Mouse (Mus musculus) spleen, postnatal 10 days (tissue): ENCODE measurements around the gene Pak6.

Experiments used
- DNase-seq, 2 experiments: peaks; one replicate each; pipeline ENCODE4 v3.0.0; 2021 to 2022; ENCODE audit warnings: low spot score in 2 of 2

Pak6 gene

DNA sequence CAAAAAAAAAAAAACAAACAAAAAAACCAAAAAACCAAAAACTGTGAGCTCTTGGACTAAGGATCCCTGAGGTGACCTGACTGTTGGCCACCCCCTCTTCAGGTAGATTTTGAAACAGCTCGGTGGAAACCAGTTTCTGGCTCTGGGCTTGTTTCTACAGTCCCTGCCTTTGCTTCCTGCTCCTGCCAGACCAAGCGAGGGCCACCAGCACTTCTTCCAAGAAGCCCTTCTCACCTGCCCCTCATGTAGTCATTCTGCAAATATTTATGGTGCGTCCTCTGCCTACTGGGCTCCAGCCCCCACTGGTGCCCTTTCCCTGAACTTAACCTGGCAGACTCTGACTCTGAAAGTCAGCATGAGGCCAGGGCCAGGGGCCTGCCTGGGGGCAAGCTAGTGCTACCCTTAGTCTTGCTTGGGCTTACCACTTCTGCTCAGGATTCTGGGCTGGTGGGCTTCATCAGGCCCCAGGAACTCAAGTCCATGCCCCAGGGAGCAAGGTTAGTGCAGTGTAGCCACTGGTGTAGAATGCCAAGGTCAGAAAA lies 1.9 kb downstream of the Pak6 start:
- DNase-seq: no peak

GRCm38 (mm10) chr2:118665616-118666015 lies 2.5 kb downstream of the Pak6 start:
- DNase-seq: no peak

- DNase-seq: no peak
Measured at GRCm38 (mm10) chr2:118667181-118667580, 4.1 kb downstream of the Pak6 start.

DNA sequence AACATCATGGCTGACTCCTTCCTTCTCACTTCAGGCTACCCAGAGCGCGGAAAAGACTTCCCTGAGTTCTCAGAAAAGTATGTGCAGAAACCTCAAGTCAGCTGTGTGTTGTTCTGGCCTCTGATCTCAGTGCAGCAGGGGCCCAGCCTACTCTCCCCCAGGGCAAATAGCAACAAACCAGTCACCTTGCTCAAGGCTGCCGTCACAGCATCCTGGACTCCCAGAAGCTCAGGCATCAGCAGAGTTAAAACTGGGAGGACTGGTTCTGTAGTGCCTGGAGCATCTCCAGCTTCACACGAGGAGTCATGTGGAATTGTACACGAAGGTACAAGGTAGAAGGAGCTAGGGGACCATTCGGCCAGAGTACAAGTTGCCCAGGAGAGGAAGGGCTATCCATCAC lies 6.1 kb downstream of the Pak6 start:
- no peak for DNase-seq

DNA sequence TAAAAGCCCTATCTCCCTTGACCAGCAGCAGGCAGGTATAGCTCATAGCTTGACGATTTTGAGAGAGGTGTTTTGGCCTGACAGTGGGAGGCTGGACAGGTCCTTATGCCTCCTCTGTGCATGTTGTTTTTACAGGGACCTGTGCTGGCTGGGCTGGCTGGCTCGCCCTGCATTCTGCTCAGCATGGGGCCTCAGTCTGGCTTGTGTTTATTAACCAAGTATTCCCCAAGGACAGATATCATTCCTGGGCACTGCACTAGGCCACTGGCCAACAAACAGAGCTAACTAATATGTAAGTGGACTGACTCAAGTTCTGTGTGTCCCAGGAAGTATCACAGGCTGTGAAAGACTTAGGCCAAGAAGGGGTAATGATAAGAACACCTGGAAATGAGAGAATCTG lies 6.7 kb downstream of the Pak6 start:
- DNase-seq: no peak

GRCm38 (mm10) chr2:118671728-118672127 lies 8.6 kb downstream of the Pak6 start:
- DNase-seq: no peak

DNA sequence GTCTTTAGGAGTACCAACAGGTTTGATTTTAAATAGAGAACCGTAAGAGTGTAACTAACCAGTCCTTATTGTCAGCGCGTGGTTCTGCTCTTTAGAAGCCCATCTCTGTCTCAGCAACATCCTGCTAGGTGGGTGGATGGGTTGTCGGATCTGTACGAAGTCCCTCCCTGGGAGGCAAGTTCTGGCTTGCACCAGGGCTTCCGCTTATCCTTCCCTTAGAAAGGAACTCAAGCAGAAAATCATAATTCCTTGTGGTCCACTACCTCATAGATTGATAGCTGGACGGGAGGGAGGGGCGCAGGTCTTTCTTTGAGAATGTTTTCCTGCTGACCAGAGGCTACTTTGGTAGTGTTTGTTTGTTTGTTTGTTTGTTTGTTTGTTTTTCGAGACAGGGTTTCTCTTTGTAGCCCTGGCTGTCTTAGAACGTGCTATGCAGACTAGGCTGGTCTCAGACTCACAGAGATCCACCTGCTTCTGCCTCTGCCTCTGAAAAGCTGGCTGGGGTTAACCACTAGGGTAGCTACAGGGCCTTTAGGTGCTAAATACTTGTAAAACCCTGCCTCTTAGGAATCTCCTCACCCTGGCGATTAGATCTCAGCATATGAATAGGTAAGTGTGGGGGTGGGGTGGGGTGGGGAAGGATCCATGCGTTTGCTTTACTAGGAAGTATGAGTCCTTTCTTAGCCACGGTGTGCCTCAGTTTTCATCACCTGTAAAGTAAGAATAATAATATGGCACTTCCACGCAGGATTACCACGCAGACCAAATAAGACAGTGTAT lies 10.8 kb downstream of the Pak6 start:
- no peak for DNase-seq

GRCm38 (mm10) chr2:118674500-118674899 lies 11.4 kb downstream of the Pak6 start:
- DNase-seq: no peak

GRCm38 (mm10) chr2:118676839-118677741 lies 14.0 kb downstream of the Pak6 start:
- DNase-seq: peak in 1 of 2 experiments; percentile 46

DNA sequence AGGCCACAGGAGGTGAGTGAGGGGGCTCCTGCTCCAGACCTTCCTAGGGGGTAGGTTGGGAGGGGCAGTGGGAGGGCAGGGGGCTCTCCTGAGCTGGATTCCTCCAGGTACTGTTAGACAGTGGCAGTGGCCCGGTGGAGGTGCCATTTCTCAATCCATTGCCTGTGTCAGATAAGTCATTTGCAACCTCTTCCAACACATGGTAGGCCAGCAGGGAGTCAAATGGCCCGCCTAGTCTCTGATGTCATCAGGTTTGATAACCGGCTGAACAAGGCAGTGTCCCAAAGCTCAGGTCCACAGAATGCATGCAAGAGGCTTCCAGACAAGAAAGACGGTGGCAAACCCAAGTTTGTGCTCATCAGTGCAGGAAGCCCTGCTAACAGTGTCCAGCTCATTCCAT lies 14.7 kb downstream of the Pak6 start:
- no peak for DNase-seq

- no peak for DNase-seq
Measured at GRCm38 (mm10) chr2:118679577-118679976, 16.5 kb downstream of the Pak6 start.

DNA sequence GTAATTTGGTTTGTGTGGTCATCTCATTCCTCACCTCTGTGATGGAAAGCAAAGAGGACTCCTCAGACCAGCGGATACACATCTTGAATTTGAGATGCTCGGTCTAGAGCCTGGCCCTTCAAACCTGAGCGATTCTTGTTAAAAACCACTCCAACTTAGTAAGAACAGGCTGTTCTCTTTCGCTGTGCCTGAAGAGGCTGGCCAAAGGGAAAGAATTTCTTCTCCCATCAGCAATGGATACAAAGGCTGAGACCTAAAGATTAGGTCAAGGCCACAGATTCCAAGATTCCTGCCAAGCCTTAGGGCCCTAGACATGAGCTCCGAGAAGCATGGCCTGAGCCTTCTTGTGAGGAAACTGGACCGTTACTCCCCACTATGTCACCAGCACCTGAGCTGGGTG lies 17.8 kb downstream of the Pak6 start:
- DNase-seq: no peak

DNA sequence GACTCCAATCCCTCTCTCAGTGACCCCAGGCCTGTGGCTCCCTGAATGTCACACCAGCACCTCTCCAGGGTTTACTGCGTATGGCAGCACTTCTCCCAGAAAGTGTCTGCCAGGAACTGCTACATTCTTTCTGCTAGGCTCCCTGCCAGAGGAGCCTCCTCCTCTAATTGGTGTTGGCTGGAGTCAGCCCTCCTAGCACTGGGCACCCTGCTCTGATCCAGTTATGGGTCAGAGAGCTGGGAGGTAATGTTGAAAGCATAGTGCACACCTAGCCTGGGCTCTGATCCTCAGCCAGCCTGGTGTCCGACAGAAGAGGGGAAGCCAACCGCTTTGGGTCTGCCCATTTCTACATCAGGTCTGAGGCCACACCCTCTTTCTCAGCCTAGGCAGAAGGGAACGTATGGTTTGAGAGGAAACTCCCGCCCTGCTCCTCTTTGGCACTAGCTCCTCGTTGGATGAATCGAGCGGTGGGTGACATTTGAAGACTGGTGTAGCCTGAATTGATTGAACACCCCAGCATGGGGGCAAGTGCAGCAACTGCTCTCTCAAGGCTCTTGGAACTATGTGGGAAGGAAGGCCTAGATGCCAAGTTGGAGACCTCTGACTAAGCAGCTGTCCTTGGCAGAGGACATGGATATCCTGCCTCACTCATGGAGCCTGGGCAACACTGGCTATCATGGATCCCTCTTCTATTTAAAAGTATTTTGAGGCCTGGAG lies 19.6 kb downstream of the Pak6 start:
- no peak for DNase-seq

GRCm38 (mm10) chr2:118685088-118685487 lies 22.0 kb downstream of the Pak6 start:
- no peak for DNase-seq

DNA sequence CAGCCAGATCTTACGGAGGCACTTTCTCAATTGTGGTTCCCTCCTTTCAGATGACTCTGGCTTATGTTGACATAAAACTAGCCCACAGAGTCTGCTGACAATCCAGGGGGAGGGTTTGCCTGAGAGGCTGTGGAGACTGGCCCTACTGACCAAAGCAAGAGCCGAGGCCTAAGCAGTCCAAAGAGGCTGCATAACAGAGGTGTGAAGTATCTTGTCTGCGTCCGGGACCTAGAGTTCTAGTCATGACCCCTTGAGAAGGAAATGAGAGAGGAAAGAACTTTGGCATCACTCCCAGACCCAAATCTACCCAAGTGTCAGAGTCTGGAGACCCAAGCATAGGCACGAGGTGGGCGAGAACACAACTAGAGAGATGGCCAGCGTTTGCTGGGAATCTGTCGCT lies 23.6 kb downstream of the Pak6 start:
- DNase-seq: no peak

DNA sequence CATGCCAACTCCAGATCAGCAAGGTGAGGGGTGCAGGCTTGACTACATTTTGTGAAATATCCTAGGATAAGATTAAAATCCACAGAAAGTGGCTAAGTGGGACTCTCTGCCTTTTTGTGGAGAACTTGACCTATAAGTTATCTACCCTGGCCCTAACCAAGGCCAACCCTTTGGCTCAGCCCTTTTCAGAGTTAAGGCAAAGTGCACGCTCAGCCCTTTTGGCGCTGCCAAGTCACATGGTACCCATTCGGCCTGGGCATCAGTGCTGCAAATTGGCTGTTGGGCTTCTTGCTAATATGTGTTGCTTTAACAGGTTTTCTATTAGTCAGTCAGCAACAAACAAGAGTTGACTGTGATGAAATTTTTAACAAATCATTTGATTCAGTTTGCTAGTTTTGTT lies 24.7 kb downstream of the Pak6 start:
- DNase-seq: no peak

DNA sequence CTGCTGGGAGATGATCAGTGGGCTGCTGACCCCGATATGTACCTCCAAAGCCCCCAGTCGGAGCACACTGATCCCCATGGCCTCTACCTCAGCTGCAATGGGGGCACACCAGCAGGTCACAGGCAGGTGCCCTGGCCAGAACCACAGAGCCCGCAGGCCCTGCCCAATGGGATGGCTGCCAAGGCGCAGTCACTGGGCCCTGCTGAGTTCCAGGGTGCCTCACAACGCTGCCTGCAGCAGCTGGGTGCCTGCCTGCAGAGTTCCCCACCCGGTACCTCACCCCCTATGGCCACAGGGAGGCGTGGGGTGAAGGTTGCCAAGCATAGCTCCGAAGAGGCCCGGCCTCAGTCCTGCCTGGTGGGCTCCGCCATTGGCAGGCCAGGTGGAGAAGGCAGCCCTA lies 26.8 kb downstream of the Pak6 start:
- no peak for DNase-seq

DNA sequence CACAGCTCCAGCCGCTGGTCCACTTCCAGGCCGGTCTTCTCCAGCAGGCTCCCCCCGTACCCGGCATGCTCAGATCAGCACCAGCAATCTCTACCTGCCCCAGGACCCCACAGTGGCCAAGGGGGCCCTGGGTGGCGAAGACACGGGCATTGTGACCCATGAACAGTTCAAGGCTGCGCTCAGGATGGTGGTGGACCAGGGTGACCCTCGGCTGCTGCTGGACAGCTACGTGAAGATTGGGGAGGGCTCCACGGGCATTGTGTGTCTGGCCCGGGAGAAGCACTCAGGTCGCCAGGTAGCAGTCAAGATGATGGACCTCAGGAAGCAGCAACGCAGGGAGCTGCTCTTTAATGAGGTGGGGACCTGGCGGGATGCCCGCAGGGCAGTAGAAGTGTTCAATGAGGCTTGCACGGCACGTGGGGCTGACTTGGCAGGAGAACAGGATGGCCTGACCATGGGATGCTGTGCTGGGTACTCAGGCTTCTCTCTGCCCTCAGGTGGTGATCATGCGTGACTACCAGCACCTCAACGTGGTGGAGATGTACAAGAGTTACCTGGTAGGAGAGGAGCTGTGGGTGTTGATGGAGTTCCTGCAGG lies 30.4 kb downstream of the Pak6 start:
- no peak for DNase-seq

GRCm38 (mm10) chr2:118695677-118696232 lies 32.7 kb downstream of the Pak6 start:
- peak; percentile 55 to 68 for DNase-seq

DNA sequence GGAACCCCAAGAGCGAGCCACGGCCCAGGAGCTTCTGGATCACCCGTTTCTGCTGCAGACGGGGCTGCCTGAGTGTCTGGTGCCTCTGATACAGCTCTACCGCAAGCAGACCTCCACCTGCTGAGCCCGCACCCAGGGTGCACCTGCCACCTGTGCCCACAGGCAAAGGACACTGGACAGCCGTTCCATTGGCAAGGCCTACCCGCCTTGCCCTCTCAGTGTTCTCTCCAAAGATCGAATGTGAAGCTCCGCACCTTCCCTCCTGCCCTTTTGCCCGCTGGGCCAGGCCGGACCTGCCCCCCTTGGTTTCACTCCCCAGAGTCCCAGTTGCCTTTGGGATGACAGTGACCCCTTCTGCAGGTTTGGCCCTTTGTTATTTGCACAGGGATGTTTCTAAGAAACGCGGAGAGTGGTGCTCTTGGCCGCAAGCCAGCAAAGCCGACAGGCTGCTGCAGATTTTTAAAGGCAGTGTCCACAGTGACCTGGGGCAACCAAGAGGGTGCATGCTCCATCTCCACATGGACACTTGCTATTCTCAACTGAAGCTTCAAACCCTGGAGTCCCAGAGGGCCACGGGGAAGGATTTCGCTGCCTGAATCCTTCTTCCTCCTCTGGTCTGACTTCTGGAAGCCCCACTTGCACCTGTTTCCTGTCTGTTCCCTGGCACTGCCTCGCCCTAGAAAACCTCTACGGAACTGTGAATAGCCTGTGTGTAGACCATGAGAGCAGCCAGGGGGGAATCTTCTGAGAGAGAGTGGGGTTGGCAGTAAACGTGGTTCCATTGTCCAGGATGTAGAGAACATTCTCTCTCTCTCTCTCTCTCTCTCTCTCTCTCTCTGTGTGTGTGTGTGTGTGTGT lies 33.6 kb downstream of the Pak6 start:
- DNase-seq: peak in 1 of 2 experiments; percentile 42
